ENCODE assay signal across 17 mouse cellular contexts in the genomic region with DNA sequence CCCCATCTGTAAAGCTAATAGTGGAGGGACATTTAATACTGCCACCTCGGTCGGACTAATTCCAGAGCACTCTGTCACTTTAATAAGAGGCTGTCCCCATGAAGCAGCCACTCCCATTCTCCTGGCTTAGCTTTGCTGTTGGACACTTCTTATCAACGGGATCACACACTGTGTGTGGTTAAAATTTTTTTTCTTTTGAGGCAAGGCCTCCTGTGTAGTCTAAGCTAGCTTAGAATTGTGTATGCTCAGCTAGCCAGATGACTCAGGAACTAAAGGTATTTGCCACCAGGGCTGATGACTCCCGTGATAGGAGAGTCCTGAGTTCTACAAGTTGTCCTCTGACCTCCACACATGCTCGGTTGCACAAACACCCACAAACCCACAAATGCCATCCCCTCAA. TPM values are rescaled to one million over a fixed set of nuclear protein-coding genes. Genes with fewer than 3 reads are reported as not detected.
DNase-seq lines count a peak whose midpoint lies in the region; ATAC-seq and TF ChIP-seq lines count a peak whose summit lies in the region.
"Had no signal": no experiment of that assay in that cellular context is flagged by ENCODE, and none has a peak within 500 bp of the region (broad histone marks: within the 10 kb centered on the region; RNA-seq: fewer than 3 reads in every experiment).

No protein-coding gene starts in this region.

- no peak for ATAC-seq in kidney, postnatal 0 days (replicated peaks; ENCODE audit: low FRiP score, low read depth)
- ATAC-seq in G1E (ENCODE audit: extremely low read depth, insufficient number of reproducible peaks, low FRiP score, poor library complexity, severe bottlenecking): peak; percentile 72
- ATAC-seq: CD4-positive, CD25-positive, alpha-beta regulatory T cell, adult 4 months; midbrain, embryonic 16.5 days had no signal

- H3K4me2 ChIP-seq in kidney, postnatal 0 days (ENCODE audit: low read length): no peak overlapping the region
- H3K4me2 ChIP-seq: embryonic facial prominence, embryonic 12.5 days; limb, embryonic 12.5 days; neural tube, embryonic 13.5 days had no signal

- H3K27ac ChIP-seq in kidney, postnatal 0 days: no peak overlapping the region
- H3K27ac ChIP-seq: embryonic facial prominence, embryonic 12.5 days; heart, adult 2 months; limb, embryonic 12.5 days; neural tube, embryonic 13.5 days had no signal

- no peak overlapping the region for H3K4me3 ChIP-seq in kidney, postnatal 0 days (replicated peaks; ENCODE audit: low read depth, low read length)
- H3K4me3 ChIP-seq in G1E (ENCODE audit: low read depth, low read length): peak overlapping the region; percentile 21; the same call in 1 of the 2 replicates
- peak overlapping the region; percentile 74 for H3K4me3 ChIP-seq in megakaryocyte, embryonic 14.5 days (replicated peaks)
- H3K4me3 ChIP-seq: embryonic facial prominence, embryonic 12.5 days; heart, adult 2 months; limb, embryonic 12.5 days; neural tube, embryonic 13.5 days had no signal

- no peak for TF ChIP-seq CTCF in kidney, postnatal 0 days (IDR thresholded peaks at IDR 0.05; ENCODE audit: low read depth)
- no peak for TF ChIP-seq CTCF in G1E (IDR thresholded peaks at IDR 0.05; ENCODE audit: low read depth, low read length)

- H3K9me3 ChIP-seq in kidney, postnatal 0 days (replicated peaks; ENCODE audit: low read length): no peaks in the 10 kb centered on the region
- no peaks in the 10 kb centered on the region for H3K9me3 ChIP-seq in G1E (replicated peaks)
- H3K9me3 ChIP-seq in megakaryocyte, embryonic 14.5 days: no peaks in the 10 kb centered on the region
- H3K9me3 ChIP-seq: embryonic facial prominence, embryonic 12.5 days; limb, embryonic 12.5 days; neural tube, embryonic 13.5 days had no signal

- H3K4me1 ChIP-seq in kidney, postnatal 0 days (replicated peaks; ENCODE audit: insufficient read depth, low read length): no peaks in the 10 kb centered on the region
- H3K4me1 ChIP-seq in G1E (ENCODE audit: insufficient read depth, low read depth, low read length): peaks cover 73% of the 10 kb centered on the region
- H3K4me1 ChIP-seq in megakaryocyte, embryonic 14.5 days: peaks cover 78% of the 10 kb centered on the region
- H3K4me1 ChIP-seq: embryonic facial prominence, embryonic 12.5 days; limb, embryonic 12.5 days; neural tube, embryonic 13.5 days had no signal

- peak; percentile 4 for DNase-seq in kidney, postnatal 0 days (ENCODE audit: low spot score)
- no peak for DNase-seq in kidney, adult 18-20 months
- no peak for DNase-seq in G1E (ENCODE audit: low spot score)
- peak; percentile 32 for DNase-seq in liver
- DNase-seq in layer of hippocampus, adult 8-10 months (ENCODE audit: low spot score in 2 of 2): no peak
- DNase-seq in spleen, adult 12 weeks (ENCODE audit: low spot score): no peak
- DNase-seq in heart, adult 9 months (ENCODE audit: low spot score in 2 of 2): no peak
- DNase-seq: cerebellum, postnatal 25 days; heart, adult 2 months; heart, postnatal 4 days; lung, postnatal 4 days had no signal

- H3K27me3 ChIP-seq in kidney, postnatal 0 days (ENCODE audit: insufficient read depth, low read length): no peaks in the 10 kb centered on the region
- H3K27me3 ChIP-seq in G1E (ENCODE audit: insufficient read depth, low read length): peaks cover 3% of the 10 kb centered on the region; the same call in 1 of the 2 replicates
- H3K27me3 ChIP-seq in megakaryocyte, embryonic 14.5 days (replicated peaks): no peaks in the 10 kb centered on the region
- H3K27me3 ChIP-seq: embryonic facial prominence, embryonic 12.5 days; limb, embryonic 12.5 days; neural tube, embryonic 13.5 days had no signal

- WGBS in kidney, postnatal 0 days: 45% methylated on average over 5 of the region's 5 CpGs

- H3K36me3 ChIP-seq in kidney, postnatal 0 days (ENCODE audit: insufficient read depth, low read length): no peaks in the 10 kb centered on the region
- no peaks in the 10 kb centered on the region for H3K36me3 ChIP-seq in G1E (replicated peaks)
- H3K36me3 ChIP-seq in megakaryocyte, embryonic 14.5 days (replicated peaks; ENCODE audit: low read length): peaks cover 13% of the 10 kb centered on the region
- H3K36me3 ChIP-seq: embryonic facial prominence, embryonic 12.5 days; limb, embryonic 12.5 days; neural tube, embryonic 13.5 days had no signal

- no peak overlapping the region for H3K9ac ChIP-seq in kidney, postnatal 0 days (ENCODE audit: low read depth, low read length)
- H3K9ac ChIP-seq: embryonic facial prominence, embryonic 12.5 days; limb, embryonic 12.5 days; neural tube, embryonic 13.5 days had no signal

RNA-seq across cellular contexts. Expression of a gene that starts 18.9 kb away (rescaled TPM):
- polyA plus RNA-seq in kidney, postnatal 0 days (2015; fragmentation: Nextera tagmentation; extraction: Ambion mirVana): not detected in 2 replicates
- total RNA-seq in G1E (2014; fragmentation: Nextera tagmentation) (not detected in 2 replicates), G1E (2017) (0.06 and 0.16 TPM in 2 replicates)
- 0.05 TPM in 1 of 2 replicates, not detected in the other for polyA plus RNA-seq in G1E (2012)
- 0.11 and 0.58 TPM in 2 replicates for polyA plus RNA-seq in megakaryocyte, embryonic 14.5 days (2012; ENCODE audit: insufficient read depth, low replicate concordance)
- total RNA-seq in layer of hippocampus, adult 8-10 months (2022): 10 to 100 TPM; 45.4 to 57.7 (median 50.6) TPM
- polyA plus RNA-seq: limb, embryonic 12.5 days had no signal

RNA-seq across cellular contexts. Expression of a gene that starts 57.7 kb away (rescaled TPM):
- polyA plus RNA-seq in kidney, postnatal 0 days (2015; fragmentation: Nextera tagmentation; extraction: Ambion mirVana): 237 and 239 TPM in 2 replicates
- total RNA-seq in G1E (2014; fragmentation: Nextera tagmentation) (73.8 and 82.2 TPM in 2 replicates), G1E (2017) (186 and 202 TPM in 2 replicates)
- 58.9 and 64.7 TPM in 2 replicates for polyA plus RNA-seq in G1E (2012)
- polyA plus RNA-seq in megakaryocyte, embryonic 14.5 days (2012; ENCODE audit: insufficient read depth, low replicate concordance): 104 and 124 TPM in 2 replicates
- 100 to 1,000 TPM; 172 to 190 (median 175) TPM for total RNA-seq in layer of hippocampus, adult 8-10 months (2022)

Comparison
In these comparisons a context has a peak if more than half of its experiments do, and no peak if none do; other contexts are left out.
1. DNase-seq: peak in kidney, postnatal 0 days (single experiment) and liver (single experiment); none in kidney, adult 18-20 months (single experiment), G1E (single experiment), layer of hippocampus, adult 8-10 months (0 of 2), spleen, adult 12 weeks (single experiment) and heart, adult 9 months (0 of 2).